Mouse (Mus musculus) left cerebral cortex, adult 18-20 months (tissue): ENCODE measurements at regions not wholly inside any gene's neighbourhood (a gene's known extent, or its start where the extent isn't known, plus 50 kb on each side); places are given as distances from the start of the nearest gene placed in this dataset.
"Not testable (repeated sequence)": the region's sequence is repeated elsewhere in the genome, so short reads cannot be mapped to it uniquely, and the experiment has no call there.

Experiments
- DNase-seq, 2 experiments: peaks; one replicate each; pipeline ENCODE4 v3.0.0; 2021 to 2022; ENCODE audit warnings: low spot score in 2 of 2, mixed read lengths in 1 of 2

DNA sequence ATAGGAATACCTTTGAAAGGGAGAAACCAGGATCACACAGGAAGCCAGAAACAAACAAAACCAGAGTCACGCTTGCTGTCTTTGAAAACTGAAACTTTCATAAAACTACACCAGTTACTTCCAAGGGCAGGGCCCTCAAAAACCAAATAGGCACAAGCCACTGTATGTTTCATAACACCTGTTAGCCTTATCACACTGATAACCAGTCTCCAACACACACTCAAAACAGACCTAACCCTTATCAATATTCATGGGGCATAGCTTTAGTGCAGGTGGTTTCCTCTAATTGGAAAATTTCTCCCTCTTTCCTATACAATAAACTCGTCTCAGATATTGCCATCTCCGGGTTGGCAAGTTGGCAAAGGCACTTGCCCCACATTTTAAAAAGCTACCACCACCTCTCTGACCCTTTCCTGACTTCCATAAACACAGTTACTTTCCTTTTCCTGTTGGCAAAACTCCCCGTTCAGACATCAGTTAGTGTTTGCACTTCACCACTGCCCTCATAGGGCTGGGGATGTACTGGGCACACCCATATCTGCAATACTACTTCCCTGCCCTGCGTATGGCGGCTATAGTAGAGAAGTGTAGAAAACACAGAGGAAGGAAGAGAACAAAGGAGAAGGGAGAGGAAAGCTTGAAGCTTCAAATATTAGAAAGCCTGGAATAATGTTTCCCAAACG is 169.1 kb upstream of the Col8a1 start:
- no peak for DNase-seq

DNA sequence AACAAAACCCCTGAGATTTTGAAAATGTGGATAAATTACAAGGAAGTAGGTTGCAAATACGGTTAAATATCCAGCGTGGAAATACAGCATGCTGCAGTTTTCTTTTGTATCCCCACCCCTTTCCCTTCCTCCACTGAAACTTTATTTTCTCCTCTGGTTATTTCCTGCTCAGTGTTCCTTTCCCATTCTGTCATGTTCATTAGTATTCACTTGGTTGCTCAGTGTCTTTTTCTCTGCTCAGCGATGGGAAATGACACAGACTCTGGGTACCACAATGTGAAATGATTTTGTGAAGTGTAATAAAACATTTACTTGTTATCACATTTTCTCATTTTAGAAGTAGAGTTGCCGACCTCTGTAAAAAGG is 169.6 kb upstream of the Col8a1 start:
- DNase-seq, result no peak

DNA sequence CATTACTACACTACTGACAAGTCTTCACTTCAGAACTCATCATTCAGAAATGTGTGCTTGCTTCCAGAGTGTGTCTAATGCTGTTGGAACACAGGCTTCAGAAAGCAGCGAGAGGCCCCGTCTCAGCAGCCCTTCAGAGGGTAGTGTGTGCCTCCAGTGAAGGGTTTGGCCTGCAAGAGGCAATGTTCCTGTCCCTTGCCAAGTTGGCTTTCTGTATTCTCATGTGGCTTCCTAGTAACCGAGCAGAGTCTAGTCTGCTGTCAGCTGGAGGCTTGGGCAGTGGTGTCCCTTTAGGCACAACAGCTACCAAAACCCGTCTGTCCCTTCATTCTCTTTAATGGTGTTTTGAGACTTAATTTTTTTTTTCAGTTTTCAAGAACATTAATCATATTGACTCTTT is 173.3 kb upstream of the Col8a1 start:
- DNase-seq, result no peak

DNA sequence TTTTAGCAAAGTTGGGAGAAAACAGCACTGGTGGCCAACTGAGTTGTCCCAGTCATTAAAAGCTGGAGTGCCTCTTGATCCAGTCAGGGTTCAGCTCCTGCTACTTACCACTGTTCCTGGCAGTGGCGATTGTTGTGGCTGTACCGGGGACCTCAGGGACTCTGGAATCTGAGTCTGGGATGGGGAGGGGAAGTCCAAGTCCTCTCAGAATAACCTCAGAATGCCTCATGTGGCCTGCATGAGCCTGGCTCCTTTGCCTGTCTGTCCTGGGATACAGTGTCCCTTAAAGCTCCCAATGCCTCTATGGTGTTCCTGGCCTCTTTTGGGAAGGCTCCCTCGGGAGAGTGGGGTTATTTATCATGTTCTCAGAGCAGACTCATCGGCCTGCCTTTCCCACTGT is 173.8 kb upstream of the Col8a1 start:
- no peak for DNase-seq

DNA sequence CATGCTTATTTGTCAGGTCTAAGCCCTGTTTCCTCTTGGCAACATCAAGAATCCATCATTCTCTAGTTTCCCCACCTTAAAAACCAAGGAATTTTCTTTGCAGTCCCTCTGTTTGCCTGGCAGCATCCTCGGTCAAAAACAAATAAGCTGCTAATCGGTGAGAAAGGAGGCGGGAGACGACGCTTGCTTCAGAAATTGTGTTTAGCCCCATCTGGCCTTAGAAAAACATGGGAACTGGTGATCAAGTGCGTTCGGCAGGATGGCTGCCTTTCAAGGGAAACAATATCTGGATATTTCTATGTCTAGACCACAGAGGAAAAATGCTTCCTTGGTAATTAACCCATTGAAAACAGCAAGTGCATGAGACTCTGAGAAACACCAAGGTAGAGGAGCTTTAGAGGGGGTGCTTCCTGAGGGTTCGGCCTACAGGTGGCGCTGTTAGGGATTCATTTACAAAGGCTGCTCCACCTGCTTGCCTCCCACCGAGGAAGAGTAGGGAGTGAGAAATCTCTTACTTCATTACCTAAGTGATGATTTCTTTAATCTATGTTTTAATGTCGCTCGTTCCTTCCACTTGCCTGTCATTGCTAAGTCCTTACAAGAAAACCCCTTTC is 174.7 kb upstream of the Col8a1 start:
- no peak for DNase-seq

DNA sequence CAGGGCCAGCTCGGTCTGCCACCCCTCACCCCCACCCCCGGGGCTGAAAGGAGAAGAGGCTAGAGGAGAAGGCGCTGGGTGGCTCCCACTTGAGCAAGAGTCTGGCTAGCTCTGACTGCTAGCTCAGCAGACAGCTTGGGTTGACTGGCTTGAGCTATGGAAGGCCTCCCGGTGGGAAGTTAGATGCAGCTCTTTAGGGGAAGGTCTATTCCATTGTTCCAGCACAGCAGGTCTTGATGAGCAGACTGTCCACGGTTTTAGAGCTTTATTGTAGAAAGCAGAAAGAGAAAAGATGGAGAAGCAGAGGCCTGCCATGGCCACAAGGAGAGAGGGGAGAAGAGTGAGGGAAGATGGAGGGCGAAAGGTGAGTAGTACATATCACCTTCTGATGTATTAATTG is 190.9 kb upstream of the Col8a1 start:
- no peak for DNase-seq

DNA sequence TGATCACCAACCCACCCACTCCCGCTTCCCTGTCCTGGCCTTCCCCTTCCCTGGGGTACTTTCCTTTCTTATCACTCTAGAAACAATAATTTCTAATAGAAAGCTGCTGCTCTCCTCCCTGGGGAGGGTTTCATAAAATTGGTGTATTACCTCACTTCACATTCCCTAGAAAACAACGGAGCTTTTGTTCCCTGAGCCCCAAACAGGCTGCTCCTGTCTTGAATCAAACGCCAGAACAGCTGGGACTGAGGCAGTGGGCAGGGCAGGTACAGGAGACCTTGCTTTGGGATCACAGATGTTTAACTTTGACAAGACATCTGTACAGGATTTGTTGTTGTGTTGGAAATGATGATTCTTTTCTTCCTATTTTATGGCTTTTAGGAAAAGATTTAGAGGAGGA is 192.8 kb upstream of the Col8a1 start:
- no peak for DNase-seq

DNA sequence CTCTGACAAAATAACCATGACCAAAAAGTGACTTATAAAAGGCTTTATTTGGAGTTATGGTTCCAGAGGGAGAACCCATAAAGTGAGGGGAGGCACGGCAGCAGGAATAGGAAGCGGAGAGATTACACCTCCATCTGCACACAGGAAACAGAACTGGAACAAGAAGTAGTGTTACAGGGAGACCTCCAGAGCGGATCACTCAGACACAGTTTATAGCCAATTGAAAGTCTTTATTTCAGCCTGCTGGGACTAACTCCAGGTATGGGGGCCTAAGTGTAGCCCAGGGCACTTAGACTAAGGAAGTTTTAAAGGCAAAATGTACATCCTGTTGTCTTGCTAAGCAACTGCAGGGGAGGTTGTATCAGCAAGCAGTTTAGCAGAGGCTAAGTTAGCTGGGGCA is 195.1 kb upstream of the Col8a1 start:
- DNase-seq, result no peak

DNA sequence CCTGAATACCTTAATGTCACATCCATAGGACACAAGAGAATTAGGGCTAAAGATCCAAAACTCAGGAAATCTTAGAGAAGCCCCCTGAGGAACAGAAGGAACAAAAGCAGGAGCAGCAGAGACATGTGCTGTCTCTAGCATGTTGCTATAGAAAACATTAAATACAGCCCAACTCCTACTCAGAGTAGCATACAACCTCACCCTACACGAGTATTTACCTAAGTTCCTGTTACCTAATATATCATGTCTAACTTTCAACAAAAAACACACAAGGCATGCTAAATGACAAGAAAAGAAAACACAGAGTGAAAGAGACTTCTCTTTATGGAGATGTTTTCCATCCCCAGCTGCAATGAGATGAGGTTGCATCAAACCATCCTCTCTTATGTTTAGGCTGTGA is 216.4 kb upstream of the Col8a1 start:
- no peak for DNase-seq

DNA sequence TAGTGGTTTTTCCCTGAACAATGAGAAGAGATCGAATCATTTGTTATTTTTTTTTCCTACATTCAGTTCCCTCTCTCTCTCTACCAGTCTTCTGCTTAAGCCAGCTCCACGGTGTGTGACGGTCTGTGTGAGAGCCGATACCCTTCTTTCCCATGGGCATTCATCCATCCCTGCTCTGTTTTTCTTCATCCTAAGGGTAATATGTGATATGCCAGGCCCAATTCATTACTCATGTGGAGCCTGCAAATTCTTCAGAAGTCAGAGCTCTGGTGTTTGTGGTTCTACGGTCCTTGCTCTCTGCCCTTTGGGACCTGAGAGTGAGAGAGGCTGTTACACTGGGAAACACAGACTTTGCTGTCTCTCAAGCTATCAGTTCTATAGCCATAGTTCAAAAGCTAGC is 229.6 kb upstream of the Col8a1 start:
- no peak for DNase-seq

DNA sequence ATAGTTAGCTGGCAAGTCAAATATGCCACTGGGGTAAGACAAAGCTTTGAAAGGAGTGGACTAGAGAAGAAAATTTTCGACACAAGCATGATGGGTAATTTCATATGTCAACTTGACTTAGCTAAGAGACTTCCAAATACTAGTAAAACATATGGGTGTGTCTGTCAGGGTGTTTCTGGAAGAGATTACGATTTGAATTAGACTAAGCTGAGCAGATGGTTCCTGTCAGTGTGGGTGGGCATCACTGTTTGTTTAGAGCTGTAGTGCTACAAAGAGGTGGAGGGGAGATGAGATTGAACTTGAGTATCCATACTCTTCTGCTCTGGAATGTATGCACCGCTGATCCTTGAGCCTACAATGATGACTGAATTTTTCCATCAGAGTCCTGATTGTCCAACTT is 251.2 kb upstream of the Col8a1 start:
- DNase-seq, result no peak

DNA sequence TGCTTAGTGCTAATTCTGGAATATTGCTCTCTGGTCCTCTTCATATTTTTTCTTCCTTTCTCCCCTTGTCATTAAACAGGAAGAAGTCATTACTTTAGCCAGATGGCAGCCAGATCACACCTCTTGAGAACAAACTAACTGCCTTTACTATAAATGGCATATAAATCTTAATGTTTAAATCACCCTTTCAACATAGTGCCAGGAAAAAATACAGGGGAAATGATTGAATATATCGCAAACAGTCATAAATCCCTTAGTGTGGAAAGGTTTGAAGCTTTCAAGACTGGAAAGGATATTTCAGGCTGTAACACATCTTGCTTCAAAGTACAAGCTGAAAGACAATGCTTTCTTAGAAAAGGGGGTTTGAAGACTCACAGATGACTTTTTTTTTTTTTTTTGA is 259.0 kb upstream of the Col8a1 start:
- DNase-seq, result no peak

DNA sequence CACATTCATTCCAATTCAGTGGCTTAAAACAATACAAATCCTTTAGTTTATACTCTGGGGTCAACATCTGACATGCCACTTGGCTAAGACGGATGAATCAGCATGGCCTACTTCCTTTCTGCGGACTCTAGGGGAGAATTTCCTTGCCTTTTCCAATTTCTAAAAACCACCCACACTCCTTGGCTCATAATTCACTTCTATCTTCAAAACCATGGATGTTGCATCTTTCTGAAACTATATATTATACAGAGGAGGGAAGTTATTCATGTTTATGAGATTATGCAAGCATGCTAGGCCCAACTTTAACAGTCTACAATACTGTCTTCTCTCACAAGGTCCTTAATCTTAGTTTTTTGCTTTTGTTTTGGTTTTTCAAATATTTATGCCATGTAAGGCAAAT is 273.0 kb upstream of the Col8a1 start:
- DNase-seq, result no peak

DNA sequence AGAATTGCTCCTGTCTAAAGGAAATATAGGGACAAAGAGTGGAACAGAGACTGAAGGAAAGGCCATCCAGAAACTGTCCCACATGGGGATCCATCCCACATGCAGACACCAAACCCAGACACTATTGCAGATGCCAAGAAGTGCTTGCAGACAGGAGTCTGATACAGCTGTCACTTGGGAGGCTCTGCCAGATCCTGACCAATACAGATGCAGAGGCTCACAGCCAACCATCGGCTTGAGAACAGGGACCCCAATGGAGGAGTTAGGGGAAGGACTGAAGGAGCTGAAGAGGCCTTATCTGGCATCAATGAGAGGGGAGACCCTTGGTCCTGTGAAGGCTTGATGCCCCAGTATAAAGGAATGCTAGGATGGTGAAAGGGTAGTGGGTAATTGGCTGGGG is 274.0 kb upstream of the Col8a1 start:
- not testable (repeated sequence) for DNase-seq

DNA sequence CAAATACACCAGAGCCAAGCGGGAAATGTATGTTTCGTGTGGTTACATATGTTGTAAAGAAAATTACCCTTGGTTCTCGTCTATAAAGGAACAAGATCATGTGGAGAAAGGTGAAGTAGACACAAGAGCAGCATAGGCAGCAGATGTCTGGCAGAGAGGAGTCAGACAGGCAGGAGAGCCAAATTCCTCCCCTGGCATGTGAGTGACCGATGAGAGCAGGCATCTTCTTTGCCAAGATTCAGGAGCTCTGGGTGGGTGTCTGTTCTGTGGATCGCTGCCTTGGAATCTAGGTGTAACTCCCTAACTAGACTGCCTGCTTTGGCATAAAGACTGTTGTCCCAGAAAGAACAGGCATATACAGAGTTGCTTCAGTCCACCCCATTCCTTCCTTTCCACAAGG is 275.1 kb upstream of the Col8a1 start:
- DNase-seq, result no peak

DNA sequence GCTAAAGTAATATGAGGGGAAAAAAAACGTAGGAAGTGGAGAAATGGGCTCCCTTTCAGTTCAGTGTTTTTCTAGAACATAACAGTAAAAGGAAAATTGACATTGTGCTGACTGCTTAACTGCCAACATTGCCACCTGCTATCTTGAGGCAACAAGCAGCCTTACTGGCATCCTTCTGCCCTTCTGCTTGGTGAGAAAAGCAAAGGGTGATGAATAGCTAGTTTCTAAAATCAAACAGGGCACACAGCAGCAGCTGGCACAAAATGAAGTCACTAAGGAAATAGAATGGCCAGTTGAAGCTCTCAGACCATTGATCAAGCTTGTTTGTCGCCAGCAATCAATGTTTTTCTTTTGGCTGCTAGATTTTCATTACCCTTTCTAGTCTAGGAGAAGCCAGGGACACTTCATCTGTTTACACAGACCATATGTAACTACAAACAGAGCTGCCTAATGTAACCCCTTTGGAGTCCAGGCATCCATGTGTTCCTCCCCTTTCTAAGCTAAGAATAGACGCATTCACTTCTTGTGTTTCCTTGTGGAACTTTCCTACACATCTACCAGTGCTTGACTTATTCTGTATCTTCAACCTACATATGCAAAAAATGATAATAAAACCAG is 314.2 kb upstream of the Col8a1 start:
- no peak for DNase-seq

DNA sequence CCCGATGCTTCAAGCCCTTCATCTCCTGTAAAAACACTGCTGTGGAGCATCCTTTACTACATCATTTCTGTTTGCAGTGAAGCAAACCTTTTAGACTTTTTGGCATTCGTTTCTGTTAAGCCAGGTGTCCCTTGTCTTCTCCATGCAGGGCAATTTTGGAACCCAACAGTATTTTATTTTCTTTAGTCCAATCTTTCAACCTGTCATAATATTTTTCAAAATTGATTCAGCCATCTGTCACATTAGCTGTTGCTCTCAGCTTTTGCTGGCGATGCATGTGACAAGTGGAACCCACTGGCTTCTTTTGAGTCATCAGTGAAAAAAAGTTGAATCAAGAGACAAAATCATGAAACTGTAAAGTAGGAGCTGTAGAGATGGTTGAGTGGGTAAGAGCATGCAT is 317.9 kb upstream of the Col8a1 start:
- no peak for DNase-seq

DNA sequence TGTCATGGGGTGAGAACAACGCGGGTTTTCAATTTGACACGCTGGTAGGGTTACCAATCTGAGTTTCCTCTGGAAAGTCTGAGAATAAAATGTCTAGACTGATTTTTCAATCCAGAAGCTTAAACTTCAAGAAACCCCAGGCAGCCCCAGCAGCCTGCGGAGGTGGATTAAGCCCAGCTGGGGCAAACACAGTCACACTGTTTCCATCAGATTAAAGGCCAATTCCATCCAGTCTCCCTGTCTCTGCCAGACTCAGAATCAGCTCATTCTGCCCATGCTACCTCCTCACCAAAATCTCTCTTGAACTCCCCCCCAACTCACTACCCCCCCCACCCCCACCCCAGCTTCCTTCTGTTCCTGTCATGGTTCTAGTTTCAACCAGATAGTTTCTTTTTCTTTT is 307.9 kb upstream of the Dcbld2 start:
- DNase-seq, result no peak

DNA sequence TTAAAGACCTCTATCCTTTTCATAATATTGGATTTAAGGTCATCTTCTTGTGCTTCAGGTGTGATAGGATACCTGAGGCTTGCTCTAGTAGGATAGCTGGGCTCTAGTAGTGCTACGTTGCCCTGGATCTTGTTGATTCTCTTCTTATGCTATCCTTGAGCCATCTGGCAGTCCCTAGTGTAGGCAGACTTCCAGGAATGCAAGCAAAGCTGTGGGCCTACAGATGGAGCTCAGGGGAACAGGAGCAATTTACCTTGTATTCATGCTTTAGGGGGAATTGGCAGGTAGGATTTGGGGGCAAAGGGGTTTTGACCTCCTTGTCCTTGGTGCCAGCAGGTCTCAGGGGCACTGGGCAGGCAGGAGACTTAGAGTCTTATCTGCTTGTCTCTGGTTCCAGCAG is 297.8 kb upstream of the Dcbld2 start:
- DNase-seq, result no peak

DNA sequence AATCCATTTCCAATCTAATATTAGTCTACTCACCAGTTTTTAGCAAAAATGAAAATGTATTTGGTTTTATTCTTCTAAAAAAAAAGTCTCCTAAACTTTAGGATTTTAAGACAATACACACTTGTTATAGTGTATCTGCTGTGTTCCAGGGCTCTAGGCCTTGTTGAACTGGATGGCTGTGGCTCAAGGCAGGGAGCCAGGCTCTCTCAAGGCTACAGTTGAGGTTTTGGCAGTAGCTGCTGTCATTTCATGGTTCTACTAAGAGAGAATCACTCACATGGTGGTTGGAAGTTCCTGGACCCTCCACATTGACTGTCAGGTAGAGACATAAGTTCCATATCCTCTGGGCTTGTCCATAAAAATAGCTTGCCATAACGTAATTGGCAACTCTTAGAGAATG is 282.2 kb upstream of the Dcbld2 start:
- DNase-seq, result no peak

DNA sequence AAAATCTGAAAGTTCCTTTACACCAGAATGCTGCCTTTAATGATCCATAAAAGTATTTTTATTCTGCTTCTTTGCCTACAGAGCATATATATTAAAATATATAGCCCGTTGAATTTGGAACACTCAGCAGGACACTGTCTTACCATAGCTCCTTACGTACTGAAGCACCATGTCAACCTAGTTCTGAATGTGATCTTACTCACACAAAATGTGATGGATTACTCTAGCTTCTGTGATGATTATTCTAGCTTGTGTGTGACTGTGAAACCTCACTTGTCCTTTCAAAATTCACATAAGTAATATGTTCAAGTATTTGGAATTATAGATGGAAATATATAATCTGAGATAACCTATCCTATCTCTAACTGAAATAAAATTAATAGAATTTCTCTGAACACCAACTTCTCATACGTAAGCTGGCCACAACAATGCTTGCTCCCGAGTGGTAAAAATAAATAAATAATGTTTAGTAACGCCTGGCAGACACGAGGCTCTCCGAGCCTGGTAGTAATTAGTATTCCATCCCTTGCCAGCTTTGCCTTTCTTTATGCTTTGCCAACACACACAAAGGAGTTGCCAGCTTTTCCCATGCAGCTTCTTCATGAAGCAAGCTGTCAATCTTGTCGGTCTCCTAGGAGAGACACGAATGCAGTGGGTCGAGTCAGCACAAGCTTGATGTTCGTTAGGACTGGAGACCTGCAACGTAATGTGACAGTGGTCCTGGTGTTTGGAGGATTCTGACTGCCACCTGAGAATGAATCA is 271.9 kb upstream of the Dcbld2 start:
- DNase-seq, result no peak

DNA sequence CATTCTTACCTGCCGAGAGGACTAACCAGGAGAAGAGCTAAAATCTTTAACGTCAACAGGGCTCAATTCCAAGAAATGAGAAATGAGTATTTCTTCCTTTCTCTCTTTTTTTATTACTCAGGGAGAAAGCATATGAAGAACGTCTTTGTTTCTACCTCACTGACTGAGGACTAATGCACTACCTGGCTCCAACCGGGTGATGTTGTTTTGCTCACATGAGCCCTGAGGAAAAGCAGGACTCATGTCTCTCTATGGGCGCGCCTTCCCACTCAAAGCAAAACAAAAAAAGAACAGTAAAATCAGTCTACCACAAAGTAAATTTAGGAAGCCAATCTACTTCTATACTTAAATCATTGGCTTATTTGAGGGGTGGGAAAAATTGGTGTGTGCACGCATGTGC is 271.3 kb upstream of the Dcbld2 start:
- DNase-seq, result no peak
